Mouse (Mus musculus): ENCODE results near the gene Rab4b. TPM values are rescaled to one million over a fixed set of nuclear protein-coding genes. Genes with fewer than 3 reads are reported as not detected.

The Rab4b gene
- polyA plus RNA-seq (2015; fragmentation: Illumina TruSeq; extraction: RNeasy Lipid Tissue Mini Kit (QIAGEN cat#74804); ENCODE audit: insufficient read depth, low read depth, low replicate concordance), result 15.1 TPM

GRCm38 (mm10) chr7:27178324-27179216 is at the start of gene Rab4b:
Gene Rab4b, minus strand, starts transcription at chr7:27178896.

GRCm38 (mm10) chr7:27228281-27228821 is 49.7 kb upstream of the Rab4b start, which contains the start of gene Itpkc:
Gene Itpkc, minus strand, starts transcription at chr7:27228661.

GRCm38 (mm10) chr7:27195681-27196611 is 17.2 kb upstream of the Rab4b start, which contains the start of the genes BC024978 and Snrpa:
Gene BC024978, plus strand, starts transcription at chr7:27195781.
Gene Snrpa, minus strand, starts transcription at chr7:27196271.

GRCm38 (mm10) chr7:27180837-27181695 is 2.4 kb upstream of the Rab4b start, which contains the start of the genes Gm21983 and Mia:
Gene Gm21983, minus strand, starts transcription at chr7:27181086.
Gene Mia, minus strand, starts transcription at chr7:27181157.

GRCm38 (mm10) chr7:27166614-27167474 is 11.9 kb downstream of the Rab4b start, which contains the start of gene Egln2:
Gene Egln2, minus strand, starts transcription at chr7:27166802.

GRCm38 (mm10) chr7:27153205-27153764 is 25.4 kb downstream of the Rab4b start, which contains the start of gene Cyp2t4:
Gene Cyp2t4, plus strand, starts transcription at chr7:27153714.

GRCm38 (mm10) chr7:27119676-27120075 is 59.0 kb downstream of the Rab4b start, which contains the start of gene Cyp2f2:
Gene Cyp2f2, plus strand, starts transcription at chr7:27119909.

Other genes with a start within 250 kb of the Rab4b start
- gene Cyp2a22, start 239.5 kb downstream of the Rab4b start, polyA plus RNA-seq (2015; fragmentation: Illumina TruSeq; extraction: RNeasy Lipid Tissue Mini Kit (QIAGEN cat#74804); ENCODE audit: insufficient read depth, low read depth, low replicate concordance), result not detected
- not detected for gene Cyp2a12, start 149.8 kb downstream of the Rab4b start, polyA plus RNA-seq (2015; fragmentation: Illumina TruSeq; extraction: RNeasy Lipid Tissue Mini Kit (QIAGEN cat#74804); ENCODE audit: insufficient read depth, low read depth, low replicate concordance)
- gene Cyp2f2, start 59.0 kb downstream of the Rab4b start, polyA plus RNA-seq (2015; fragmentation: Illumina TruSeq; extraction: RNeasy Lipid Tissue Mini Kit (QIAGEN cat#74804); ENCODE audit: insufficient read depth, low read depth, low replicate concordance), result 1.2 TPM
- not detected for gene Cyp2t4, start 25.2 kb downstream of the Rab4b start, polyA plus RNA-seq (2015; fragmentation: Illumina TruSeq; extraction: RNeasy Lipid Tissue Mini Kit (QIAGEN cat#74804); ENCODE audit: insufficient read depth, low read depth, low replicate concordance)
- gene Egln2, start 12.1 kb downstream of the Rab4b start, polyA plus RNA-seq (2015; fragmentation: Illumina TruSeq; extraction: RNeasy Lipid Tissue Mini Kit (QIAGEN cat#74804); ENCODE audit: insufficient read depth, low read depth, low replicate concordance), result 21.7 TPM
- gene Gm21983, start 2.2 kb upstream of the Rab4b start, polyA plus RNA-seq (2015; fragmentation: Illumina TruSeq; extraction: RNeasy Lipid Tissue Mini Kit (QIAGEN cat#74804); ENCODE audit: insufficient read depth, low read depth, low replicate concordance), result not detected
- not detected for gene Mia, start 2.3 kb upstream of the Rab4b start, polyA plus RNA-seq (2015; fragmentation: Illumina TruSeq; extraction: RNeasy Lipid Tissue Mini Kit (QIAGEN cat#74804); ENCODE audit: insufficient read depth, low read depth, low replicate concordance)
- gene BC024978, start 16.9 kb upstream of the Rab4b start, polyA plus RNA-seq (2015; fragmentation: Illumina TruSeq; extraction: RNeasy Lipid Tissue Mini Kit (QIAGEN cat#74804); ENCODE audit: insufficient read depth, low read depth, low replicate concordance), result 4.9 TPM
- gene Snrpa, start 17.4 kb upstream of the Rab4b start, polyA plus RNA-seq (2015; fragmentation: Illumina TruSeq; extraction: RNeasy Lipid Tissue Mini Kit (QIAGEN cat#74804); ENCODE audit: insufficient read depth, low read depth, low replicate concordance), result 27.5 TPM
- gene Itpkc, start 49.8 kb upstream of the Rab4b start, polyA plus RNA-seq (2015; fragmentation: Illumina TruSeq; extraction: RNeasy Lipid Tissue Mini Kit (QIAGEN cat#74804); ENCODE audit: insufficient read depth, low read depth, low replicate concordance), result 2.8 TPM
- gene Coq8b, start 54.1 kb upstream of the Rab4b start, polyA plus RNA-seq (2015; fragmentation: Illumina TruSeq; extraction: RNeasy Lipid Tissue Mini Kit (QIAGEN cat#74804); ENCODE audit: insufficient read depth, low read depth, low replicate concordance), result 10.6 TPM
- gene Numbl, start 79.5 kb upstream of the Rab4b start, polyA plus RNA-seq (2015; fragmentation: Illumina TruSeq; extraction: RNeasy Lipid Tissue Mini Kit (QIAGEN cat#74804); ENCODE audit: insufficient read depth, low read depth, low replicate concordance), result 4.9 TPM
- gene Ltbp4, start 158.8 kb upstream of the Rab4b start, polyA plus RNA-seq (2015; fragmentation: Illumina TruSeq; extraction: RNeasy Lipid Tissue Mini Kit (QIAGEN cat#74804); ENCODE audit: insufficient read depth, low read depth, low replicate concordance), result 121 TPM
- 11.7 TPM for gene Shkbp1, start 177.1 kb upstream of the Rab4b start, polyA plus RNA-seq (2015; fragmentation: Illumina TruSeq; extraction: RNeasy Lipid Tissue Mini Kit (QIAGEN cat#74804); ENCODE audit: insufficient read depth, low read depth, low replicate concordance)
- gene Gm20479, start 178.5 kb upstream of the Rab4b start, polyA plus RNA-seq (2015; fragmentation: Illumina TruSeq; extraction: RNeasy Lipid Tissue Mini Kit (QIAGEN cat#74804); ENCODE audit: insufficient read depth, low read depth, low replicate concordance), result not detected

Data from pancreas, adult 10 weeks (tissue).